Mouse (Mus musculus) CH12.LX (cell line): ENCODE measurements around the gene Ston2.

ENCODE experiments used
- CTCF ChIP-seq, 2 experiments: IDR thresholded peaks in 1 of 2; conservative IDR thresholded peaks in 1 of 2; 2 replicates each; pipeline ENCODE4 v1.5.1; 2011 to 2012; ENCODE audit warnings: low read depth in 2 of 2, low read length in 2 of 2, improper control_type of control experiment in 1 of 2, inconsistent platforms in 1 of 2, mild to moderate bottlenecking in 1 of 2, moderate library complexity in 1 of 2
- ELF1 ChIP-seq: IDR thresholded peaks from 2 replicates; pipeline ENCODE4 v1.6.1; 2014; ENCODE audit warnings: low read depth, mild to moderate bottlenecking, inconsistent platforms, low read length, improper control_type of control experiment
- ETS1 ChIP-seq: conservative IDR thresholded peaks from 2 replicates; pipeline ENCODE4 v1.6.1; 2012; ENCODE audit warnings: low read depth, mild to moderate bottlenecking, inconsistent platforms, low read length, improper control_type of control experiment, moderate library complexity
- POLR2AphosphoS2 ChIP-seq: IDR thresholded peaks from 2 replicates; pipeline ENCODE4 v1.6.1; 2011; ENCODE audit warnings: low read depth, low read length, improper control_type of control experiment
- RAD21 ChIP-seq: IDR thresholded peaks from 2 replicates; pipeline ENCODE4 v1.6.1; 2011; ENCODE audit warnings: low read depth, mild to moderate bottlenecking, low read length, improper control_type of control experiment, moderate library complexity
- RCOR1 ChIP-seq: conservative IDR thresholded peaks from 2 replicates; pipeline ENCODE4 v1.6.1; 2012; ENCODE audit warnings: low read depth, mild to moderate bottlenecking, inconsistent platforms, low read length, improper control_type of control experiment
- SIN3A ChIP-seq: IDR thresholded peaks from 2 replicates; pipeline ENCODE4 v1.6.1; 2012; ENCODE audit warnings: low read length, improper control_type of control experiment, inconsistent platforms
- SMC3 ChIP-seq: IDR thresholded peaks from 2 replicates; pipeline ENCODE4 v1.6.1; 2011; ENCODE audit warnings: low read depth, low read length, improper control_type of control experiment
- TBP ChIP-seq: conservative IDR thresholded peaks from 2 replicates; pipeline ENCODE4 v1.6.1; 2011; ENCODE audit warnings: low read depth, low read length, improper control_type of control experiment
- ZC3H11A ChIP-seq: IDR thresholded peaks from 2 replicates; pipeline ENCODE4 v1.6.1; 2012; ENCODE audit warnings: low read depth, mild to moderate bottlenecking, inconsistent platforms, low read length, improper control_type of control experiment

DNA sequence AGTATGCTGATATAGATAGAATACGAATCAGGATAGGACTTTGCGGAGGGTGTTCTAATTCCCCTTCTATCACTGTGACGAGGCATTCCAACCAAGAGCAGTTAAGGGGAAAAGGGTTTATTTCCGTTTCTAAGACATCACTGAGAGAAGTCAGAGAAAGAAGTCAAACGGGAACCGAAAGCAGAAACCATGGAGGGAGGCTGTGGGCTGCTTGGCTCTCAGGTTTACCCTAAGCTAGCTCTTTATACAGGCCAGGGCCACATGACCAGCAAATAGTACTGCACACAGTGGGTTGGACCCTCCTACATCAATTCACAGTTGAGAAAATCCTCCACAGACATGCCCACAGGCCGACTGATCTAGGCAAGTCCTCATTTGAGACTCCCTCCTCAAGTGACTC, 69.1 kb downstream of the Ston2 start:
- TF ChIP-seq CTCF (conservative IDR thresholded peaks at IDR 0.05 in 1 of 2, IDR thresholded peaks at IDR 0.05 in 1 of 2; ENCODE audit: low read depth in 2 of 2, low read length in 2 of 2) (no peak), SIN3A (no peak), POLR2AphosphoS2 (no peak), RCOR1 (no peak), ELF1 (no peak), TBP (no peak), RAD21 (no peak), SMC3 (no peak), ETS1 (no peak), ZC3H11A (no peak)
